Mouse (Mus musculus) ES-Bruce4 (cell line): ENCODE data around the gene Vax1.

ENCODE experiments used
- CTCF ChIP-seq: IDR thresholded peaks from one replicate; pipeline ENCODE4 v1.8.1; 2011; ENCODE audit warnings: low read depth, low read length
- POLR2A ChIP-seq: IDR thresholded peaks from one replicate; pipeline ENCODE4 v1.8.1; 2011; ENCODE audit warnings: low read length; ENCODE audit not compliant: insufficient read depth

GRCm38 (mm10) chr19:59168386-59168905 is 1.4 kb downstream of the Vax1 start:
- TF ChIP-seq CTCF = no peak
- TF ChIP-seq POLR2A = no peak
